Mouse (Mus musculus) thymus, adult 18-20 months (tissue): Measurements from ENCODE around the gene Cnfn.
"Not testable (repeated sequence)": the region's sequence is repeated elsewhere in the genome, so short reads cannot be mapped to it uniquely, and the experiment has no call there.

Experiments used
- DNase-seq, 2 experiments: peaks; one replicate each; pipeline ENCODE4 v3.0.0; 2022; ENCODE audit warnings: mixed read lengths in 2 of 2

The Cnfn gene

DNA sequence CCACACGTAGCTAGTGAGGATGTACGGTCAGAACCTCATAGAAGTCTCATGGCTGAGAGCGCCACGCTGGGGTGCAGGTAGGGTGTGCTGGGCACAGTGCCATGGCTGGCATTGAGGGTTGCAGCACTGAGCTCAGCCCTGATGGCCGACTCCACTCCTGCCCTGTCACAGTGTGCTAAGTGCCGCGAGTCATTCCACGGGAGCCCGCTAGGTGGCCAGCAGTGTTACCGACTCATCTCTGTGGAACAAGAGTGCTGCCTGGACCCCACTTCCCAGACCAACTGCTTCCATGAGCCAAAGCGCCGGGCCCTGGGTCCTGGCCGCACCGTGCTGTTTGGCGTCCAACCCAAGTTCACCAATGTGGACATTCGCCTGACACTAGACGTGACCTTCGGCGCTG, 6.4 kb downstream of the Cnfn start:
- no peak for DNase-seq

DNA sequence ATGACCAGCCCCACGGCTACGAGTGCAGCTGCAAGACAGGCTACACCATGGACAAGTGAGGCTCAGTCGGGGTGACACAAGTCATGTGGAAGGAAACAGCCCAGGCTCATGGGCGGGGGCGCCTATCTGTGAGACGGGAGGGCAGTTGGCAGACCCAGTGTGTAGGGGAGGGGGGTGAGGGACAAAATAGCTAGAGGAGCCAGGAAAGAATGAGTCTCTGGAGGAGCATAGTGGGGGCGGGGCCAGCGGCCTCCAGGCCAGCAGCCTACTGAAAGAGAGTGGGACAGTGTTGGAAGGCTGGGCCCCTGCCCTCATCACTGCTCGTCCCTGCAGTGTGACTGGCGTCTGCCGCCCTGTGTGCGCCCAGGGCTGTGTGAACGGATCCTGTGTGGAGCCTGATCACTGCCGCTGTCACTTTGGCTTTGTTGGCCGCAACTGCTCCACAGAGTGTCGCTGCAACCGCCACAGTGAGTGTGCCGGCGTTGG, 10.8 kb downstream of the Cnfn start:
- no peak for DNase-seq

DNA sequence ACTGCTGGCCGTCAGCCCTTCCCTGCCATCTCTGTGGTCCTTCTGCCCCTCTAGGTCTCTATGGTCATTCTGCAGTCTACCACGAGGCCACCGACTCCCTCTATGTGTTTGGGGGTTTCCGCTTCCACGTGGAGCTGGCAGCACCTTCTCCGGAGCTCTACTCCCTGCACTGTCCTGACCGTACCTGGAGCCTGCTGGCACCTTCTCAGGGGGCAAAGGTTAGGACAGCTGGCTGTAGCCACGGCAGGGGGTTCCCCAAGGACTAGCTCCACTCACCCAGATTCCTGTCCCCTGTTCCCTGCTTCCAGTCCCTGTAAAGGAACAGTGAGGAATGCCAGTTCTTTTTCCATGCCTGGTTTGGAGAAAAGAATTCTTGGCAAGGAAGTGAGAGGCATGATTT, 20.7 kb downstream of the Cnfn start:
- DNase-seq, result no peak

DNA sequence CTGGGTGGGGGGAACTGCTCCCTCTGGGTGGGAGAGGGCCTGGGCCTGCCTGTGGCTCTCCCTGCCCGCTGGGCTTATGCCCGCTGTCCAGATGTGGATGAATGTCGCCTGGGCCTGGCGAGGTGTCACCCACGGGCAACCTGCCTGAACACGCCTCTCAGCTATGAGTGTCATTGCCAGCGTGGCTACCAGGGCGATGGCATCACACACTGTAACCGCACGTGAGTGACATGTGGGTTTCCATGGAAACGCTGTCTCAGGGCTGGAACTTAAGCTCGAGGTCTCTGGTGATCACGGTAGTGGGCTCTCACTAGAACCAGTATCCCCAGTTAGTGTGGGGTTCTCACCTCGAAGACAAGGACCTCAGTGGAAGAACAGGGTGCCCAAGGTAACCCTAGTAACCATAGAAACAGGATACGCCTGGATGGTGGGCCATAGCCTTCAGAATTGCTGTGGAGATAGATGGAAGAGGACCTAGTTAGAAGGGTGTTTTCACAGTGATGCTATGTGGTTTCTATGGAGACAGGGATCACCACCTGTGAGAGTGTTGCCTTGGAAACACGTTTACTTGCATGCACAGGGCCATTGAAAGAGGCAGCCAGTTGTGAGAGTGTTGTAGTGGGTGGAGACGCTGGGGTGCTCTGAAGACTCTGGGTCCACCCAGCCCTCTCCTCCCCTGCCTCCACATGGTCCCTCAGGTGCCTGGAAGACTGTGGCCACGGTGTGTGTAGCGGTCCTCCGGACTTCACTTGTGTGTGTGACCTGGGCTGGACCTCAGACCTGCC, 28.3 kb downstream of the Cnfn start:
- no peak for DNase-seq

DNA sequence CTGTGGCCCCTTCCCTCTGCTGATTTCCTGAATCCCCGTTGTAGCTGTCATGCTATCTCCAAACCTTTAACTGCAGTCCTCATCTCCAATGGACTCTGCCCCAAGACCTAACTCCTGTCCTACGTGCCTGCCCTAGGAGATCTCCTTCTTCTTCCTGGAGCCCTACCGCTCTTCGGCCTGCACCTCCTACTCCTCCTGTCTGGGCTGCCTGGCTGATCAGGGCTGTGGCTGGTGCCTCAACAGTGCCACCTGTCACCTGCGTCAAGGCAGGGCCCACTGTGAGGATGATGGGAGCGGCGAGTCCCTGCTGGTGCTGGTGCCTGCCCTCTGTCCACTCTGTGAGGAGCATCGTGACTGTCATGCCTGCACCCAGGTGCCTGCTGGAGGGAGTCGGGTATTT, 30.2 kb downstream of the Cnfn start:
- DNase-seq, result no peak

DNA sequence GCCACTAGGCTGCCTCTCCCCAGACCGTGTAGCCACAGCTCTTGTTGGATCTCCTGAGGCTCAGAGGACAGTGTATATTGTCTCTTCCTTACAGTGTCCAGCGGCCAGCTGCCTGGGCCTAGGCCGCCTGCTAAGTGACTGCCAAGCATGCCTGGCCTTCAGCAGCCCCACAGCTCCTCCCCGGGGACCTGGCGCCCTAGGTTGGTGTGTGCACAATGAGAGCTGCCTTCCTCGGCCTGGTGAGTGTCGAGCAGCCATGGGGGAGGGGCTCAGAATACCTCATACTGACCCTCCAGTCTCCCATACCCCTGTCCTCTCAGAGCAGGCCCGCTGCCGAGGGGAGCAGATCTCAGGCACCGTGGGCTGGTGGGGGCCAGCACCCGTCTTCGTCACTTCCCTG, 35.1 kb downstream of the Cnfn start:
- DNase-seq, result no peak

DNA sequence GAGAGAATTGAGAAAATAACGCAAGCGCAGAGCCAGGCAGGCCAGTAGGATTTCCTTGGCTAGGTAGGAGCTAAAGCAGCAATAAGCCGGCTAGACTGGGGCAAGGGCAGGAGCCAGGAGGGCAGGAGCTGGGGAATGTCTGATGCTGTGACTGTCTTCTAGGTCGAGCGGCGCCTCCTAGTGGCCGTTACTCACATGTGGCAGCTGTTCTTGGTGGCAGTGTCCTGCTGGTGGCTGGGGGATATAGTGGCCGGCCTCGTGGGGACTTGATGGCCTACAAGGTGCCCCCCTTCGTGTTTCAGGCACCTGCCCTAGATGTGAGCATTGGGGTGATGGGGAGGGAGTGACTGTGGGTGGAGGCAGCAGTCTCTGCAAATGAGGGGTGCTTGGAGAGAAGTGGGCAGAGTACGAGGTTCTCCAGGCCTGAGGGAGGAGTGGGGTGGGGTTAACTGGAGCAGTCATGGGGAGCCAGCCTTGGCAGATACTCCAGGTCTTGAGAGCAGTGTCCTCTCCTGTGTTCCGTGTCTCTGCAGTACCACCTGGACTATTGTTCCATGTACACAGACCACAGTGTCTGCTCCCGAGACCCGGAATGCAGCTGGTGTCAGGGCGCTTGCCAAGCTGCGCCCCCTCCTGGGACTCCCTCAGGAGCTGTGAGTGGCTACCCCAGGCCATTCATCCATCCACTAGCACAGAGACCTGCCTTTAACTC, 35.8 kb downstream of the Cnfn start:
- DNase-seq, result peak; percentile 34 to 55

DNA sequence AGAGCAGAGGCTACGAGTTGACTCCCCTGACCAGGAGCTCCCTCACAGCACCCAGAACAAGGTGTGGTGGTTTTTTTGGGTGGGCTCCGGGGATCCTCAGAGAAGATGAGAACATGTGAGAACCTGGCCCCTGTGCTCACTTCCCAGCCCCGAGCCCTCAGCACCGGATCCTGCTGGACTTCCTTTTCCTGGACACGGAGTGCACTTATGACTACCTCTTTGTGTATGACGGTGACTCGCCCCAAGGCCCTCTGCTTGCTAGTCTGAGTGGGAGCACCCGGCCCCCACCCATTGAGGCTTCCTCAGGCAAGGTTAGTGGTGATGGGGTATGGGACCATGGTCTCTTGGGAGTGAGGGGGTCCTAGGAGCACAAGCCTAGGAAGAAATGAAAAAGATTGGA, 43.3 kb downstream of the Cnfn start:
- no peak for DNase-seq

DNA sequence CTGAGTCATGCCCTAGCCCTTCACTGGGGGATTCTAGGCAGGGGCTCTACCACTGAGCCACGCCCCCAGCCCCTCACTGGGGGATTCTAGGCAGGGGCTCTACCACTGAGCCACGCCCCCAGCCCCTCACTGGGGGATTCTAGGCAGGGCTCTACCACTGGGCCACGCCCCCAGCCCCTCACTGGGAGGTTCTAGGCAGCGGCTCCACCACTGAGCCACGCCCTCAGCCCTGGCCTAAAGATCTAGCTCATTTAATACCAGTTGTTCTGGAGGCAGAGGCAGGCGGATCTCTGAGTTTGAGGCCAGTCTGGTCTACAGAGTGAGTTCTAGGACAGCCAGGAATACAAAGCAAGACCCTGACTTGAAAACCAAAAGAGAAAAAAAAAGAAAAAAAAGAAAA, 44.1 kb downstream of the Cnfn start:
- DNase-seq, result not testable (repeated sequence)

DNA sequence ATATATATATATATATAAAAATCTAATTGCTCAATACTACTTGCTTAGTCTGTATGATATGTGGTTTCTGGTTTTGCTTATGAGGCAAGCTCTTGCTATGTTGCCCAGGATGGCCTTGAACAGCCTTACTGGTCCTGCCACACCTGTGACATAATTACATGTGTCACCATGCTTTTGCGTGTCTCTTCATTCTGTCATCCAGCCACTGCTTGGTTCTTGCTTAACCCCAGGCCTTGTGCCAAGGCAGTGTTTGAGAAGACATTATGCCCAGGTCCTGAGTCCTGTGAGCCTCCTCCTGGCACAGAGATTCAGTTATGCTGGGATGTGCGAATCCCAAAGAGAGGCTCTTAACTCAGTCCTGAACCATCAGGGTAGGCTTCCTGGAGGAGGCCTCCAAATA, 46.3 kb downstream of the Cnfn start:
- DNase-seq, result no peak

DNA sequence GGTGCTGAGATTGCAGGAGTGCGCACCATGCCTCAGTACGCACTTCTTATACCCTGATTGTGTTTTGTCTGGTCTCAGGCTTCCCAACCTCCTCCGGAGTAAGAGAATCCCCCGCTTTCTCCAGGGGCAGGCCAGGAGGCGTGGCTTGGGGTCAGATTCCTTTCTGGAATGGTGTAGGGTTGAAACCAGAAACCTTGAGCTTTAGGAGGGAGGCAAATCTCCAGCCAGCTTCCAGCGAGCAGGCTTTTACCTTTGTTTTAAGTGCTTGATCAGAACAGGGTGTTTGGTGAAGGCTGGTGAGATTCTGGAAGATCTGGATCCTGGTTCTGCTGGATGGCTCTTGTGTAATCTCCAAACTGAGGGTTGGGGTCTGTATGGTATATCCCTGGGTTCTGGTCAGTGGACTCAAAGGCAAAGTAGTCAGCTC, 47.5 kb downstream of the Cnfn start:
- DNase-seq, result no peak
